In genomic region chr9:85347823-85348523, GRCm38 (mm10) we compare ENCODE assay signal across 33 mouse cellular contexts. TPM values are rescaled to one million over a fixed set of nuclear protein-coding genes. Genes with fewer than 3 reads are reported as not detected.
DNase-seq lines count a peak whose midpoint lies in the region; ATAC-seq and TF ChIP-seq lines count a peak whose summit lies in the region.
"Had no signal": no experiment of that assay in that cellular context is flagged by ENCODE, and none has a peak within 500 bp of the region (broad histone marks: within the 10 kb centered on the region; RNA-seq: fewer than 3 reads in every experiment).

No protein-coding gene starts in this region.

- H3K4me1 ChIP-seq in lung, embryonic 16.5 days (replicated peaks; ENCODE audit: control insufficient read depth, insufficient read depth, low read length), result peaks cover 6% of the 10 kb centered on the region; the same call in 1 of the 2 replicates
- H3K4me1 ChIP-seq in intestine, embryonic 16.5 days (ENCODE audit: control insufficient read depth, insufficient read depth, low read length), result peaks cover 8% of the 10 kb centered on the region; the same call in 1 of the 2 replicates
- H3K4me1 ChIP-seq in stomach, postnatal 0 days (replicated peaks; ENCODE audit: control insufficient read depth, insufficient read depth), result no peaks in the 10 kb centered on the region
- no peaks in the 10 kb centered on the region for H3K4me1 ChIP-seq in forebrain, embryonic 10.5 days
- H3K4me1 ChIP-seq: embryonic facial prominence, embryonic 10.5 days; heart, embryonic 13.5 days; hindbrain, embryonic 12.5 days; midbrain, embryonic 10.5 days; neural tube, embryonic 13.5 days had no signal

- no peaks in the 10 kb centered on the region for H3K36me3 ChIP-seq in lung, embryonic 16.5 days (ENCODE audit: control insufficient read depth, insufficient read depth, low read length)
- no peaks in the 10 kb centered on the region for H3K36me3 ChIP-seq in intestine, embryonic 16.5 days (ENCODE audit: control insufficient read depth, insufficient read depth, low read length)
- no peaks in the 10 kb centered on the region for H3K36me3 ChIP-seq in stomach, postnatal 0 days (ENCODE audit: control insufficient read depth, insufficient read depth, low read length)
- no peaks in the 10 kb centered on the region for H3K36me3 ChIP-seq in forebrain, embryonic 10.5 days (replicated peaks)
- H3K36me3 ChIP-seq: embryonic facial prominence, embryonic 10.5 days; heart, embryonic 13.5 days; hindbrain, embryonic 12.5 days; midbrain, embryonic 10.5 days; neural tube, embryonic 13.5 days had no signal

- H3K27me3 ChIP-seq in lung, embryonic 16.5 days (ENCODE audit: control insufficient read depth, insufficient read depth, low read depth, low read length), result no peaks in the 10 kb centered on the region; the same call in 1 of the 2 replicates
- no peaks in the 10 kb centered on the region for H3K27me3 ChIP-seq in intestine, embryonic 16.5 days (replicated peaks; ENCODE audit: control insufficient read depth, insufficient read depth, low read length)
- H3K27me3 ChIP-seq in stomach, postnatal 0 days (ENCODE audit: control insufficient read depth, insufficient read depth, low read length), result no peaks in the 10 kb centered on the region
- no peaks in the 10 kb centered on the region for H3K27me3 ChIP-seq in forebrain, embryonic 10.5 days (ENCODE audit: poor library complexity, severe bottlenecking)
- H3K27me3 ChIP-seq: heart, embryonic 13.5 days; hindbrain, embryonic 12.5 days; neural tube, embryonic 13.5 days had no signal

- 48% methylated on average over 10 of the region's 10 CpGs for WGBS in lung, embryonic 16.5 days
- 46% methylated on average over 10 of the region's 10 CpGs for WGBS in intestine, embryonic 16.5 days
- 26% methylated on average over 10 of the region's 10 CpGs for WGBS in stomach, postnatal 0 days
- 89% methylated on average over 10 of the region's 10 CpGs for WGBS in forebrain, embryonic 10.5 days

- no peak overlapping the region for H3K4me3 ChIP-seq in lung, embryonic 16.5 days (ENCODE audit: low read length)
- H3K4me3 ChIP-seq in intestine, embryonic 16.5 days (ENCODE audit: low read length), result no peak overlapping the region
- no peak overlapping the region for H3K4me3 ChIP-seq in stomach, postnatal 0 days (ENCODE audit: low read depth, low read length)
- no peak overlapping the region for H3K4me3 ChIP-seq in forebrain, embryonic 10.5 days
- H3K4me3 ChIP-seq: embryonic facial prominence, embryonic 10.5 days; heart, adult 2 months; heart, embryonic 13.5 days; hindbrain, embryonic 12.5 days; midbrain, embryonic 10.5 days; myocyte; neural tube, embryonic 13.5 days had no signal

- no peak overlapping the region for H3K9ac ChIP-seq in lung, embryonic 16.5 days (ENCODE audit: low read length)
- no peak overlapping the region for H3K9ac ChIP-seq in intestine, embryonic 16.5 days (ENCODE audit: low read depth, low read length)
- no peak overlapping the region for H3K9ac ChIP-seq in stomach, postnatal 0 days (ENCODE audit: low read length)
- H3K9ac ChIP-seq: forebrain, postnatal 0 days; heart, embryonic 13.5 days; hindbrain, embryonic 12.5 days; neural tube, embryonic 13.5 days had no signal

- H3K27ac ChIP-seq in lung, embryonic 16.5 days (ENCODE audit: low read length), result no peak overlapping the region
- no peak overlapping the region for H3K27ac ChIP-seq in intestine, embryonic 16.5 days (ENCODE audit: low read length)
- peak overlapping the region; percentile 53; the same call in 1 of the 2 replicates for H3K27ac ChIP-seq in stomach, postnatal 0 days (replicated peaks)
- no peak overlapping the region for H3K27ac ChIP-seq in forebrain, embryonic 10.5 days
- H3K27ac ChIP-seq: embryonic facial prominence, embryonic 10.5 days; heart, adult 2 months; heart, embryonic 13.5 days; hindbrain, embryonic 12.5 days; midbrain, embryonic 10.5 days; neural tube, embryonic 13.5 days had no signal

- no peak overlapping the region for H3K4me2 ChIP-seq in lung, embryonic 16.5 days (ENCODE audit: low read depth, low read length)
- no peak overlapping the region for H3K4me2 ChIP-seq in intestine, embryonic 16.5 days (ENCODE audit: low read depth, low read length)
- 0 out of 2 replicates have a peak overlapping the region, but pooled peaks have one; percentile 12 for H3K4me2 ChIP-seq in stomach, postnatal 0 days (replicated peaks; ENCODE audit: low read depth)
- H3K4me2 ChIP-seq: heart, embryonic 13.5 days; hindbrain, embryonic 12.5 days; neural tube, embryonic 13.5 days had no signal

- 0 out of 2 replicates have a peak, but pooled peaks have one; percentile 36 for ATAC-seq in lung, embryonic 16.5 days (ENCODE audit: low read depth)
- ATAC-seq in intestine, embryonic 16.5 days, result peak; percentile 45; the same call in 1 of the 2 replicates
- peak; percentile 71 for ATAC-seq in stomach, postnatal 0 days (ENCODE audit: low FRiP score, low TSS enrichment)
- ATAC-seq: forebrain, postnatal 0 days; midbrain, embryonic 16.5 days had no signal

- TF ChIP-seq CTCF in stomach, postnatal 0 days (IDR thresholded peaks at IDR 0.05; ENCODE audit: low read depth), result no peak

- peak; percentile 48 for DNase-seq in heart, adult 11 months
- DNase-seq in heart, postnatal 14 days, result no peak
- no peak for DNase-seq in lung, postnatal 14 days
- no peak for DNase-seq in stomach, postnatal 0 days (ENCODE audit: low spot score)
- DNase-seq in testis, postnatal 10 days (ENCODE audit: low spot score), result no peak
- DNase-seq in forebrain, embryonic 10.5 days (ENCODE audit: extremely low spot score, low spot score), result no peak
- DNase-seq: cerebellum, adult 11 months; cerebellum, postnatal 10 days; forebrain, postnatal 0 days; gastrocnemius, postnatal 25 days; heart, adult 2 months had no signal

- no peaks in the 10 kb centered on the region for H3K9me3 ChIP-seq in lung, embryonic 16.5 days (ENCODE audit: control insufficient read depth, low read length)
- no peaks in the 10 kb centered on the region for H3K9me3 ChIP-seq in intestine, embryonic 16.5 days (ENCODE audit: control insufficient read depth, low read length)
- H3K9me3 ChIP-seq in stomach, postnatal 0 days (ENCODE audit: control insufficient read depth, low read length), result no peaks in the 10 kb centered on the region
- no peaks in the 10 kb centered on the region for H3K9me3 ChIP-seq in forebrain, embryonic 10.5 days
- H3K9me3 ChIP-seq: embryonic facial prominence, embryonic 10.5 days; heart, embryonic 13.5 days; hindbrain, embryonic 12.5 days; midbrain, embryonic 10.5 days; neural tube, embryonic 13.5 days had no signal

- peak; percentile 54 for TF ChIP-seq EP300 in stomach, postnatal 0 days (optimal IDR thresholded peaks at IDR 0.05)

- intact Hi-C loops in heart, postnatal 14 days (cut with DNase I), result no loop called here

RNA-seq across cellular contexts. Expression of gene Tent5a, which starts 20.8 kb away (rescaled TPM):
- total RNA-seq in heart, postnatal 14 days (2021), result 10 to 100 TPM; 10.1 to 11.2 TPM
- 9.1 and 9.7 TPM in 2 replicates for polyA plus RNA-seq in lung, embryonic 16.5 days (2015; fragmentation: Nextera tagmentation; extraction: Ambion mirVana)
- polyA plus RNA-seq in intestine, embryonic 16.5 days (2015; fragmentation: Nextera tagmentation; extraction: Ambion mirVana), result 17.0 and 18.0 TPM in 2 replicates
- polyA plus RNA-seq in stomach, postnatal 0 days (2015; fragmentation: Nextera tagmentation; extraction: Ambion mirVana), result 22.5 and 22.9 TPM in 2 replicates
- polyA plus RNA-seq in forebrain, embryonic 10.5 days (2016; fragmentation: Nextera tagmentation; extraction: Ambion mirVana), result 0.60 and 1.0 TPM in 2 replicates

RNA-seq across cellular contexts. Expression of gene Gm11114, which starts 35.4 kb away (rescaled TPM):
- not detected for total RNA-seq in heart, postnatal 14 days (2021)
- not detected in 2 replicates for polyA plus RNA-seq in lung, embryonic 16.5 days (2015; fragmentation: Nextera tagmentation; extraction: Ambion mirVana)
- not detected in 2 replicates for polyA plus RNA-seq in intestine, embryonic 16.5 days (2015; fragmentation: Nextera tagmentation; extraction: Ambion mirVana)
- polyA plus RNA-seq in stomach, postnatal 0 days (2015; fragmentation: Nextera tagmentation; extraction: Ambion mirVana), result not detected in 2 replicates
- not detected in 2 replicates for polyA plus RNA-seq in forebrain, embryonic 10.5 days (2016; fragmentation: Nextera tagmentation; extraction: Ambion mirVana)
- total RNA-seq: adrenal gland, postnatal 4 days; ES-E14; forebrain, postnatal 0 days; gastrocnemius, postnatal 25 days; heart, adult 2 months; heart, postnatal 25 days; layer of hippocampus, adult 18-20 months; layer of hippocampus, postnatal 14 days; left cerebral cortex, postnatal 10 days; liver, adult 2 months had no signal
- polyA plus RNA-seq: cortical plate, adult 2 months; embryonic facial prominence, embryonic 10.5 days; forebrain, embryonic 11.5 days; forebrain, postnatal 0 days; heart, adult 2 months; heart, embryonic 13.5 days; hindbrain, embryonic 12.5 days; kidney, embryonic 14.5 days; limb, embryonic 11.5 days; liver, adult 2 months; liver, embryonic 16.5 days; midbrain, embryonic 10.5 days; midbrain, embryonic 16.5 days; myocyte; neural tube, embryonic 13.5 days; urinary bladder, adult 2 months had no signal
